Mouse (Mus musculus) heart, adult 18-20 months (tissue): ENCODE results near the gene Homer2. TPM values are rescaled to one million over a fixed set of nuclear protein-coding genes. Genes with fewer than 3 reads are reported as not detected.

Source experiments
- DNase-seq, 2 experiments: peaks; one replicate each; pipeline ENCODE4 v3.0.0; 2021 to 2022; ENCODE audit warnings: mixed read lengths in 1 of 2
- long read RNA-seq, 2 experiments: library from polyadenylated mRNA; stranded (forward); transcript quantifications; one replicate each; pipeline ENCODE4 v2.0.0; 2021
- total RNA-seq, 2 experiments: library from RNA; stranded (reverse); gene quantifications; 2 replicates each; pipeline ENCODE4 v1.2.3; 2021

Homer2 gene
- total RNA-seq = 10 to 100 TPM; 83.1 to 84.1 TPM
- long read RNA-seq, experiment 1, transcript Homer2-206 (9 exons, 1,634 nt) = minor isoform, 28 of 97 reads
- long read RNA-seq, experiment 1, transcript Homer2-201 (9 exons, 1,736 nt) = major isoform, 49 of 97 reads
- long read RNA-seq, experiment 1, partial matches to known transcripts = 5 of 97 reads
- long read RNA-seq, experiment 1, other reads (novel, unspliced or antisense) = 15 of 97 reads
- long read RNA-seq, experiment 2, transcript Homer2-201 (9 exons, 1,736 nt) = major isoform, 16 of 27 reads
- long read RNA-seq, experiment 2, transcript Homer2-206 (9 exons, 1,634 nt) = minor isoform, 8 of 27 reads
- long read RNA-seq, experiment 2, partial matches to known transcripts = 1 of 27 reads
- long read RNA-seq, experiment 2, other reads (novel, unspliced or antisense) = 2 of 27 reads

DNA sequence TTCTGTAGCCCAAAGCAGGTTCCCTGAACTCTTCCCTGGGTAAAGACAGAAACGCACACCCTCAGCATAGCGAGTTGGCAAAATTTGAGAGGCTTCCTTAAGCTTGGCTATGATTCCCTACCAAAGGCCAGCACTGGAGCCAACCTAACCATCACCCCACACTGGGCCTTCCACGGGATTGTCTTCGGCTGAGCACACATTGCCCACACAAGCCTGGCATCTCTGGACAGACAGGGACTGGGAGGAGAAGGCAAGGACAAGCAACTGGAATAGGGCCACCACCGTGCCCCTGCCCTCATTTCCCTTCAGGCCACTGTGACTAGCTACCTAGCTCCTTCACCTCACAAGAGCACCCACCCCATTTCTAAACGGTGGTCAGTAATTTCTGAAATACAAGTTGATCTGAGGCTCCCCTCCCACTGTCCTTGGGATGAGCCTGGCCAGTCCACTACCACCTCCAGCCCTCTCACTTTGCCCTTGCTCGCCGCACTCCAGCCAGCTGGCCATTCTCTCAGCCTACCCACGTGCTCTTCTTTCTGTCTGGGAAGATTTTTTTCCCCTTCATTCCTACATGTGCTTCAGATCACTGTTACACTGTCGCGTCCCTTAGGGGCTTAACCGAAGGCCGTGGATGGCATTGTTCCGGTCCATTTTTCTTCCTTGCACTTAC is at the start of gene Homer2:
Gene Homer2, minus strand, starts transcription at position 57 of the 670 bp plus-strand sequence.
- peak; percentile 55 to 63 for DNase-seq

- DNase-seq = no peak
Observed at GRCm38 (mm10) chr7:81747956-81748355, 40.6 kb upstream of the Homer2 start.

DNA sequence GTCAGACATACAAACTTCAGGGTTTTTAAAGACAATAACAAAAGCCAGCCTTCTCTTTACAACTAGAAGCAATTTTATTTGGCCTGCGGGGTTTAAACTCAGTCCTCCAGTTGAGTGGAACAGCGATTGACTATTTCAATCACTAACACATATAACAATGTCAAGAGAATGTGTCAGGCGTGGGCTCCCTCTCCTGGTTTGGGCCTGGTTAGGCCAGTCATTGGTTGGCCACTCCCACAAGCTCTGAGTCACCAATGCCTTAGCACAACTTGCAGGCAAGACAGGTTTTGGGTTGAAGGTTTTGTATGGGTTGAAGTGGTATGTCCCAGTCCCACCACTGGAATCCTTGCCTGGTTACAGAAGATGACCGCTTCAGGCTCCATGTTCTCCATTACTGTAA is 36.8 kb upstream of the Homer2 start:
- DNase-seq = peak; percentile 44 to 49

DNA sequence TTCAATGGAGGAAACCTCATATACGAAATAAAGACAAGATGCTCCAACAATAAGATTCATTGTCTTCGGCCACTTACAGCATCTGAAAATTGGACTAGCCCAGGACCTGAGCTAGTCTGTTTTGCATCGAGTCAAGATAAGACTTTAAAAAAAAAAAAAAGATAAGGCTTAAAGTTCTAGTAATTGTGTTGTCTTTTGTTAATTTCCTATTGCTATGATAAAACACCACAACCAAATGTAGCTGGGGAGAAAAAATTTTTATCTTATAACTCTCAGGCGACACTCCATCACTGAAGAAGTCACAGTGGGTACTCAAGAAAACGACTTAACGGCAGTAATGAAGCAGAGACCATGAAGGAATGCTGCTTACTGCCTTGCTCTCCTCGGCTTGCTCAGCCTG is 32.7 kb upstream of the Homer2 start:
- no peak for DNase-seq

GRCm38 (mm10) chr7:81738720-81739385 is 31.5 kb upstream of the Homer2 start:
- DNase-seq = no peak

DNA sequence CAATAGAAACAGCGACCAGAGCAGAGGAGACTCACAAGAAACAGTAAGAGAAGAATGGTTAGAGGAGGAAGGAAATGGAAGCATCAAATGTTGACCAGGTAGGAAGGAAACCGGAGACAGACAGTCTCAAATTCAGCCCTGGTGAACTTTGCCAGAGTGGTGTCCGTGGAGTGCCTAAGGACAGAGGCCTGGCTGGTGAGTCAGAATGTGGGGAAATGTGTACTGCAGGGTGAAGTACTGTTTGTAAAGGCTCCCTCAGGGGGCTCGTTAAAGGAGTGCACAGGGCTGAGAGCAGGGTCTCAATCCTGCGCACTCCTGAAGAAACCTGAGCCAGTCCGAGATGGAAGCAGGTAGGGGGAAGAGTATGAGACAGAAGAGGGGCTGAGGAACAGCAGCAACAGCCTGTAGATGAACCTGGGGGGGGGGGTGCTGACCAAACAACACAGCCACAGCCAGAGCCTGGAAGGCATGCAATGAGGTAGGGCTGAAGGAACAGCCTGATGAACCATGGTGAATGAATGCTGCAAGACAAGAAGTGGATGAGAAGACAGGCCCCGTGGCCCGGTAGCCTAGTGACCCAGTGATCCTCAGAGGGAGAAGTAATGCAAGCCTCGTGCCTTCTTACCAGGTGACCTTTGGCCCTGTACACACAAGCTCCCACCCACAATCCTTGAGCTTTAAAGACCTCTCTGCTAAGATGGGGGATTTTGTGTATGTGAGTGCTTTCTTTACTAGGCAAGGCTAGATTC is 28.1 kb upstream of the Homer2 start:
- no peak for DNase-seq

DNA sequence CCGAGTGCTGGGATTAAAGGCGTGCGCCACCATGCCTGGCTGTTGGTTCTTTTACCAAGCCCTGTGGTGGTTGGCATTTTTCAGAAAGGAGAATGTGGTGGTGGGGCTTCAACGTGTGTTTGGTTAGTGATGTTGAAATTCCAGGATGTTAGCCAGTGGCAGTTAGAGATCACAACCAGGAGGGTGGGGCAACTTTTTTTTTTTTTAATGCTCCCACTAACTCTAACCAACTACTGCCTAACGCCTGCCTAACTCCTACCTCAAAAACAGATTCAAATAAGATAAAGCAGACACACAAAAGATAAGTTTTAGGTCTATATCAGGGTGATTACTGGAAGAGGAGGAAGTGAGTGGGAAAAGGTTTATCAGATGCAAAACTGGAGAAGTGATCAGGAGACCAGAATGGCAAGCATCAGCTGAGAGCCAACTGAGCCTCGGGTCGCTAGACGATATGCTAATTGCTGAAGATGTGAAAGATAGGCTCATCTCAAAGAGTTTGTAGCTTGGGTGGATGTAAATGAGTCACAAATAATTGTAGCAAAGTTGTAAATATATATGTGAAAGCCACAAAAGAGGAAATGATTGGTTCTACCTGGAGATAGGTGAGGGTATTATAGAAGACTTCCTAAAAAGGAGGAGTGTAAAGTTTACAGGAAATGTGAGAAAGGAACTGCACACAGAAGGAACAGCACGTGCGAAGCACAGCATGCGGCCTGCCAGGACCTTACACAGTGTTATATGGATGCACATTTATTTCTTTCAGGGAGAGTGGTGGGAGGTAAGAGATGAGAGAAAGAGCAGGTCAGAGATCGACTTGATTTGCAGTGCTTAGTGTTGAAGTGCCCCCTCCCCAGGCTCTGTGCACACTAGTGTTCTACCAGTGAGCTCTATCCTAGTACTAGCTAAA is 25.1 kb upstream of the Homer2 start:
- DNase-seq = no peak

DNA sequence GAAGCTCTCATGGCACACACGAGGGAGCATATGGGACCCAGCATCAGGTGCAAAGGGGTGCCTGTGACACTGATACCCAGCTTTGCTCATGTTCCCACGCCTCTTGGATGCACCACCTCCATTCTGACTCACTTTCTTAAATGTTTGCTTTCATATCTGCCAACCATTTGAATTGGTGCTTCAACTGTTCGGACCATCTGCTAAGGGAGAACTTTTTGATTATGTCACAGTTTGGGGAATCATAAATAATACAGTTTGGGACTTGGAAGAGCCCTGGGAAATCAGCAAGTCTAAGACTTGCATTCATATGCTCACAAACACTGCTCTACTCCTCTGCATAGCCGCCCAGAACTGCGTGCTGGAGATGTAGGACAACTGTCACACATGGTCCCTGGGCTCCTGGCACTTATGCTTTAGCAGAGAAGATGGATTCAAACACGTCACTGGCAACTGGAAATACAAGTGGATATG is 23.9 kb upstream of the Homer2 start:
- no peak for DNase-seq

- no peak for DNase-seq
Observed at GRCm38 (mm10) chr7:81729787-81730186, 22.5 kb upstream of the Homer2 start.

DNA sequence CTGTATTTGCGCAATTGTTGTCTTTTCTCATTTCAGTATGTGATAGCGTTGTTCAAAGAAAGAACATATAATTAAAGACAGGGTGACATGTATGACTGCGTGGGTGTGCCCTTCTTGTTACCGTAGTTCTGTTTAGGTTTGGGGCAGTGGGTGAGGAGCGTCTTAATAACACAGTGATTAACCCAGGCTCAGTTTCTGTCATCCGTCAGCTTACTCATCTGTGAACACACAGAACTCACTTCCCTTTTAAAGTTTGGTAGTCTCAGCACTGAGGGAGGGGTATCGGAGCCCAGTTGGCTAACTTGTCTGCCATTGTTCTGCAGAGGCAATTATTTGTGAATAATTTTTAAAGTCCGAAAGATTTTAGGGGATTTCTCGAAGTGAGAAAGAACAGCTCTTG is 20.4 kb upstream of the Homer2 start:
- DNase-seq = no peak

GRCm38 (mm10) chr7:81726728-81727005 is 19.3 kb upstream of the Homer2 start:
- DNase-seq = peak in 1 of 2 experiments; percentile 29

DNA sequence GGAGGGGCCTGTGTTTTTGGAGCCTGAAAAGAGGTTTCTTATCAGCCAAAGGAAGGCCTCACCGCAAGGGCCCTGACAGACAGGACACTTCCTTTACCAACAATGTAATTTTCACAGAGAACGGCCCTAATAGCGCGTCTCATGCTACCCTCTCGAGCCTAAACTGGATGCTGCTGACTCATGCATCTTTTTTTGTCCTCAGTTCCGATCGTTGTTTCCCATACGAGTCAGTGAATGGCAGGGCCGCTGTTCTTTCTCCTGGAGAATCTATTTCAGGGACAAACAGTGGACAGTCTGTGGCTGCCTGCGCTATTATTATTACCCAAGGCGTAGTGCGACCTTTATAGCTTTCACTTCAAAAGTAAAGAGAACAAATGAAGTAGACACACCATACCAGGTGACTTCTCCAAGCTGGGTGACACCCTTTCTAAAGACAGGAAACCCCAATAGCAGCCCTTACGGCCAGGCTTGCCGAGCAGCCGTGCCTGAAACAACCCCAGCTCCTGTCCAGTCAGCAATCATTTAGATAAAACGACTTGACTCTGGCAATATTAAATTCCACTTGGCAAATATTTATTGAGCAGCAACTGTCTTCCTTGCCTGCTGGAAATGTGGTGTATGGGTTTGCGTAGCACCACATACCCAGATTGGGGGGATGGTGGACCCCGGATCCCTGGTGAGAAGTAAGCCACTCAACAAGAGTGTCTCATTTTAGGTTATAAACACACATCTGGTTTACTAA is 18.8 kb upstream of the Homer2 start:
- peak; percentile 43 to 56 for DNase-seq

GRCm38 (mm10) chr7:81723851-81724250 is 16.5 kb upstream of the Homer2 start:
- DNase-seq = no peak

DNA sequence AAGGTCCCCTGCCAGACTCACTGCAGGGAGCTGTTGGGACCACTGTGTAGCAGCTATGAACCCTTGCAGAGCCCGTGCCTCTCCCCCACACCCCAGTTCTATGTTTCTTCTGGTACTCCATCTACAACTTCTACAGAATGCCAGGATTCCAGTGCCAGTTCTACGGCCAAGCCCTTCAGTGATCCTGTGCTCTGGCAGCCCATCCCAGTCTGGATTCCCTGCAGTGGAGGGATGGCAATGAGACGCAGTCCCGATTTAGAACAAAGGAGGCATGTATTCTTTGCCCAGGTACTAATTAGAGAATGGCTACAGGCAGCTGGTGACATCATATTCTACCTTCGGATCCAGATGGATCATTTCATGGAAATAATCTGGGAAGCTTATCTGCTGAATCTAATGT is 13.9 kb upstream of the Homer2 start:
- DNase-seq = peak; percentile 36 to 54

DNA sequence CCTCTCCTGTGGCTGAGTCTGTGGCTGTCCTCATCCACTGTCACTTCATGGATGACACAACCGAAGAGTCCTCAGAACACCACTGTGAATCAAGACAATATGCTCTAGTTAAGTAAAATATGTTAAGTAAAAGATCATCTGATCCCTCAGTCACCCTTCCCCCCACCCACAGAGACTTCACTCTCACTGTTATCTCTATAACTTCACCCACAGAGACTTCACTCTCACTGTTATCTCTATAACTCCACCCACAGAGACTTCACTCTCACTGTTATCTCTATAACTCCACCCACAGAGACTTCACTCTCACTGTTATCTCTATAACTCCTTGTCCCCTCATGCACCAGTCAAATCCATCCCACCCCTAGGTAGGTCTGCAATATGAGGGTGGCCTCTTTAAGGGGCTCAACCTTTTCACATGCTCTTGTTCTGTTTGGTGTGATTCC is 11.9 kb upstream of the Homer2 start:
- DNase-seq = no peak

DNA sequence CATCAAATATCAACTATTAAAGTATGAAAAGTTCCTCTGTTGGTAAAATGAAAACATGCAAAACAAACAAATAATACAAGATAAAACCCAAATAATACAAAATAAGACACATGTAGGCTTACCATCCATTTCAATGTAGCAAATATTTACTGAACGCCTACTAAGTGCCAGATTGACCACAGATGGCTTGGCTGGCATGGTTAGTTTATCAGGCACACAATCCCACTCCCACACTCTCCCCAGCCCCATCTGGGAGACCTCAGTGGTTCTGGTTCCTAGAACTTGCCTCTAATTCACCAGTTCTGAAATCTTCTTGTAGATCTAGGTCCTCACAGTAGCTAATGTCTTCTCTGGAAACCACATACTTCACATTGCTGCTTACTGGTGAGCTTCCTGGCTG is 11.3 kb upstream of the Homer2 start:
- no peak for DNase-seq

GRCm38 (mm10) chr7:81710166-81710565 is 2.8 kb upstream of the Homer2 start:
- DNase-seq = no peak

DNA sequence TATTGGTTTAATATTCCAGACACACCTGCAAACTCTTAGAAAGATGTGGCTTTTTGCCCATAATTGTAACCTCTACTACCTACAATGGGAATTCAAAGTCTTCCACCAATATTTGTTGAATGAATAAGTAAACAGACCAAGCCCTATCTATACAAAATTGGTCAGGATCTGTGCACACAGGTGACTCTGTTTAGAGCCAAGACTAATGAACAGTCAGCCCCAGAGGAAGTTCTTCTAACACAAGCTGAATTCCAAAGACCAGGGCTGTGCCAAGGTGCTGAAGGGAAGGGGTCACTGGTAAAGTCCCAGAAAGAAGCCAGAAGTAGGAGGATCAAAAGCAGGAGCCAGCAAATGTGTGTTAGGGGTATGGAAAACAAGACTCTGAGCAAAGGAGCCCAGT is 838 bp upstream of the Homer2 start:
- no peak for DNase-seq

DNA sequence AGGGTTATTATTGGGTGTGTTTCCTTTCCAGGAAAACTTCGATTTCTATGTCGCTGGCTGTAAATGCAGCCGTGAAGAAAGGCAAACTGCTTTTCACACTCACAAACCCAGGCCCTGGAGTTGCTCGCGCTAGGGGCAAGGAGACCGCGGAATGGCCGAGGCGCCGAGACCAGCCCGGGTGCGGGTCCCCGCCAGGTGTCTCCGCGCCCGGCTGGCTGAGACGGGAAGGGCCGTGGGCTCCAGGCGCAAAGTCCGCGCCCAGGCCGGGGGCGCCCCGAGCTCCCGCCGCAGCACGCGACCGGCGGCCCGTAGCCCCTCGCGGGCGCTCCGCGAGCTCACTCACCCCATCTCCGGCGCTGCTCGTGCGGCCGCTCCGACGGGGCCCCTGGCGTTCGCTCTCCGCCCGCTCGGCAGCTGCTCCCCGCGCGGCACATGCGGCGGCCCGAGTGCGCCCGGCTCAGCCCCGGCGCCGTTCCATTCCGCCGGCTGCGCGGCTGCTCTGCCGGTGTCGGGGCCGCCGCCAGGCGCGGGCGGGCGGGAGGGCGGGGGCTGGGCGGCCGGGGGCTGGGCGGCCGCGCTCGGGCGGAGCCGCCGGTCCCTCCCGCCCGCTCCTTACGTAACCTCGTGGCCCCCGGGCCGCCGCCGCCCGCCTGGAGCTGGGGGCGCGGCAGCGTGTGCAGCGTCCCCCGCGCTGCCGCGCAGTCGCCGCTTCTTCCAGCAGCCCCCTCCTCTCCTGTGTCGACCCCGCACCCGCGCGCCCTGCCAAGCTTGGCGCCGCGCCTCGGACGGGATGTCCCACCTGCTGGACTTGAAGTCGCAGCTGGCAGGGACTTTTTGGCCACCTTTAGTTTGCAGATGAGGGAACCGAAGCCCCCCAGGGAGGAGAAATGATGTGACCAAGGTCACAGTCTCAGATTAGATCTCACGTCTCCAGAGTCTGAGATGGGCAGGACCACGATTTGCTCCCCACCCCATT is 623 bp downstream of the Homer2 start:
- DNase-seq = peak; percentile 31 to 51
